27 mouse cellular contexts compared by ENCODE assay signal in the genomic region with DNA sequence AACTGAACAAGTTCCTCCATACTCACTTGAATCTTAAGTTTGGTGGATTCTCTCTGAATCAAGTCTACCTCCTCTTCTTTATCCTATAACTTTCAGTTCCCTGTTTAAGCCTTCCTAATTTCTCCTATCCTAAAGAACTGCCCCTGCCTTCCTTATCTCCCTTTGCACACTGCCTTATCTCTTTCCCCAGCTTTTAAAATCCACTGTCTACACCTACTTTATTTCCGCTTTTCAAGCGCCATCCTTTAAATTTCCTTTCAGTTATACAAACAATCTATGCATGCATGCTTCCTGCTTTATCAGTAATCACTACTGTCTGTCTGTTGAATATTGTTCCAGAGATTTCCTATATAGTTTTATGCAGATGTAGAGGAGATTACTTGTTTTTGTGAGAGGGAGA. TPM values are rescaled to one million over a fixed set of nuclear protein-coding genes. Genes with fewer than 3 reads are reported as not detected.
A peak's percentile ranks its signal among the peaks of the same experiment; 100 is the strongest.
DNase-seq lines count a peak whose midpoint lies in the region; ATAC-seq and TF ChIP-seq lines count a peak whose summit lies in the region.
"Had no signal": no experiment of that assay in that cellular context is flagged by ENCODE, and none has a peak within 500 bp of the region (broad histone marks: within the 10 kb centered on the region; RNA-seq: fewer than 3 reads in every experiment).

No protein-coding gene starts in this region.

- TF ChIP-seq CTCF in MEL (IDR thresholded peaks at IDR 0.05 in 2 of 3, conservative IDR thresholded peaks at IDR 0.05 in 1 of 3; ENCODE audit: control insufficient read depth in 1 of 3, insufficient read depth in 1 of 3, low read depth in 2 of 3, low read length in 3 of 3, poor library complexity in 1 of 3, severe bottlenecking in 1 of 3), result no peak
- no peak for TF ChIP-seq CTCF in layer of hippocampus, adult 2 months (conservative IDR thresholded peaks at IDR 0.05)

- TF ChIP-seq EP300 in MEL (IDR thresholded peaks at IDR 0.05; ENCODE audit: low read depth in 1 of 2, low read length in 2 of 2), result peak; percentile 93 to 97

- no peaks in the 10 kb centered on the region for H3K27me3 ChIP-seq in lung, embryonic 16.5 days (ENCODE audit: control insufficient read depth, insufficient read depth, low read depth, low read length)
- H3K27me3 ChIP-seq in MEL (ENCODE audit: control insufficient read depth in 1 of 2, insufficient read depth in 2 of 2, low read length in 2 of 2), result no peaks in the 10 kb centered on the region
- H3K27me3 ChIP-seq: CH12.LX; forebrain, embryonic 13.5 days; heart, embryonic 12.5 days; hindbrain, embryonic 13.5 days; limb, embryonic 12.5 days had no signal

- TF ChIP-seq RAD21 in MEL (IDR thresholded peaks at IDR 0.05; ENCODE audit: low read depth, low read length), result no peak

- 54% methylated on average over 2 of the region's 2 CpGs for WGBS in lung, embryonic 16.5 days

- 0 out of 2 replicates have a peak, but pooled peaks have one; percentile 36 for ATAC-seq in lung, embryonic 16.5 days (ENCODE audit: low read depth)
- ATAC-seq in common myeloid progenitor, adult 5-6 weeks (replicated peaks; ENCODE audit: low read depth, poor library complexity, severe bottlenecking), result peak; percentile 80
- ATAC-seq: forebrain, embryonic 13.5 days; intestine, postnatal 0 days had no signal

- H3K4me2 ChIP-seq in lung, embryonic 16.5 days (ENCODE audit: low read depth, low read length), result no peak overlapping the region
- H3K4me2 ChIP-seq: forebrain, embryonic 13.5 days; heart, embryonic 12.5 days; hindbrain, embryonic 13.5 days; limb, embryonic 12.5 days had no signal

- H3K79me2 ChIP-seq in MEL (ENCODE audit: control insufficient read depth, insufficient read depth, low read length, poor library complexity), result no peaks in the 10 kb centered on the region

- no peak overlapping the region for H3K27ac ChIP-seq in lung, embryonic 16.5 days (ENCODE audit: low read length)
- H3K27ac ChIP-seq in MEL (ENCODE audit: control insufficient read depth, low read depth, low read length), result peak overlapping the region; percentile 22
- no peak overlapping the region for H3K27ac ChIP-seq in layer of hippocampus, adult 2 months
- H3K27ac ChIP-seq: forebrain, embryonic 13.5 days; hindbrain, embryonic 13.5 days; left cerebral cortex, adult 2 months; limb, embryonic 12.5 days; macrophage had no signal

- no peaks in the 10 kb centered on the region for H3K36me3 ChIP-seq in lung, embryonic 16.5 days (ENCODE audit: control insufficient read depth, insufficient read depth, low read length)
- peaks cover 0 to 13% of the 10 kb centered on the region in 2 experiments; a peak in 2 of 4 replicates for H3K36me3 ChIP-seq in MEL (ENCODE audit: control insufficient read depth in 1 of 2, insufficient read depth in 2 of 2, low read length in 2 of 2)

- H3K4me3 ChIP-seq in lung, embryonic 16.5 days (ENCODE audit: low read length), result no peak overlapping the region
- H3K4me3 ChIP-seq in MEL (ENCODE audit: control insufficient read depth in 1 of 2, insufficient read depth in 1 of 2, low read depth in 2 of 2, low read length in 2 of 2), result no peak overlapping the region
- no peak overlapping the region for H3K4me3 ChIP-seq in layer of hippocampus, adult 2 months
- H3K4me3 ChIP-seq: forebrain, embryonic 13.5 days; heart, embryonic 12.5 days; hindbrain, embryonic 13.5 days; left cerebral cortex, adult 2 months; limb, embryonic 12.5 days had no signal

- no peaks in the 10 kb centered on the region for H3K9me3 ChIP-seq in lung, embryonic 16.5 days (ENCODE audit: control insufficient read depth, low read length)
- no peaks in the 10 kb centered on the region for H3K9me3 ChIP-seq in MEL (replicated peaks; ENCODE audit: insufficient read depth, low read length)
- H3K9me3 ChIP-seq: forebrain, embryonic 13.5 days; heart, embryonic 12.5 days; hindbrain, embryonic 13.5 days; limb, embryonic 12.5 days had no signal

- H3K9ac ChIP-seq in lung, embryonic 16.5 days (ENCODE audit: low read length), result no peak overlapping the region
- H3K9ac ChIP-seq in MEL (ENCODE audit: control insufficient read depth, low read depth, low read length, poor library complexity, severe bottlenecking), result no peak overlapping the region
- H3K9ac ChIP-seq: forebrain, embryonic 13.5 days; heart, embryonic 12.5 days; hindbrain, embryonic 13.5 days; limb, embryonic 12.5 days had no signal

- no peaks in the 10 kb centered on the region for H3K4me1 ChIP-seq in lung, embryonic 16.5 days (replicated peaks; ENCODE audit: control insufficient read depth, insufficient read depth, low read length)
- peaks cover 0 to 12% of the 10 kb centered on the region in 2 experiments; a peak in 2 of 4 replicates for H3K4me1 ChIP-seq in MEL (ENCODE audit: control insufficient read depth in 1 of 2, insufficient read depth in 2 of 2, low read length in 2 of 2)
- H3K4me1 ChIP-seq: forebrain, embryonic 13.5 days; heart, embryonic 12.5 days; hindbrain, embryonic 13.5 days; limb, embryonic 12.5 days had no signal

- TF ChIP-seq POLR2A in MEL (IDR thresholded peaks at IDR 0.05; ENCODE audit: control insufficient read depth in 1 of 2, insufficient read depth in 1 of 2, low read depth in 1 of 2, low read length in 2 of 2, poor library complexity in 1 of 2), result no peak

- no peak for DNase-seq in lung, adult 18-20 months
- peak; percentile 73 for DNase-seq in MEL (ENCODE audit: low read depth, low spot score)
- no peak for DNase-seq in thymus, postnatal 4 days
- DNase-seq in gastrocnemius, adult 8-10 months (ENCODE audit: low spot score in 2 of 2), result no peak
- no peak for DNase-seq in layer of hippocampus, adult 2 months (ENCODE audit: low spot score in 2 of 2)
- DNase-seq: adrenal gland, postnatal 25 days; cerebellum, adult 2 months; cerebellum, postnatal 25 days; gastrocnemius, postnatal 25 days; heart, adult 18-20 months; heart, postnatal 4 days; kidney, adult 9 months; kidney, postnatal 10 days; lung, adult 2 months; midbrain, embryonic 14.5 days; thymus, adult 2 months; thymus, postnatal 36 days had no signal

TF ChIP-seq in MEL, 35 proteins besides CTCF, POLR2A, EP300 and RAD21:
- TF ChIP-seq BHLHE40 (IDR thresholded peaks at IDR 0.05; ENCODE audit: borderline replicate concordance, low read depth, low read length), result 0 out of 2 replicates have a peak, but pooled peaks have one; percentile 31
- no peak for TF ChIP-seq ZC3H11A (IDR thresholded peaks at IDR 0.05; ENCODE audit: low read depth, low read length)
- TF ChIP-seq ZNF384 (IDR thresholded peaks at IDR 0.05; ENCODE audit: low read depth, low read length), result no peak
- TF ChIP-seq SIN3A (IDR thresholded peaks at IDR 0.05; ENCODE audit: low read length), result peak; percentile 30; the same call in 1 of the 2 replicates
- no peak; the same call in 1 of the 2 replicates for TF ChIP-seq MYB (IDR thresholded peaks at IDR 0.05; ENCODE audit: low read depth, low read length)
- TF ChIP-seq KAT2A (conservative IDR thresholded peaks at IDR 0.05; ENCODE audit: low read depth, low read length), result no peak
- TF ChIP-seq UBTF (IDR thresholded peaks at IDR 0.05; ENCODE audit: borderline replicate concordance, insufficient read depth, low read depth, low read length), result no peak
- no peak for TF ChIP-seq MAFK (IDR thresholded peaks at IDR 0.05; ENCODE audit: borderline replicate concordance, low read depth, low read length)
- TF ChIP-seq GATA1 (IDR thresholded peaks at IDR 0.05; ENCODE audit: low read depth, low read length), result peak; percentile 99
- TF ChIP-seq NELFE (IDR thresholded peaks at IDR 0.05; ENCODE audit: low read depth, low read length), result no peak
- peak; percentile 76 for TF ChIP-seq ETS1 (IDR thresholded peaks at IDR 0.05; ENCODE audit: low read depth, low read length)
- no peak for TF ChIP-seq MEF2A (IDR thresholded peaks at IDR 0.05; ENCODE audit: extremely low read depth, insufficient replicate concordance, low read depth, low read length, poor library complexity, severe bottlenecking)
- TF ChIP-seq GABPA (IDR thresholded peaks at IDR 0.05; ENCODE audit: low read depth, low read length), result no peak
- TF ChIP-seq POLR2AphosphoS2 (IDR thresholded peaks at IDR 0.05; ENCODE audit: low read length), result no peak
- TF ChIP-seq ELF1 (IDR thresholded peaks at IDR 0.05; ENCODE audit: low read depth, low read length), result no peak
- peak; percentile 97 for TF ChIP-seq TCF12 (IDR thresholded peaks at IDR 0.05; ENCODE audit: low read depth, low read length)
- TF ChIP-seq HCFC1 (IDR thresholded peaks at IDR 0.05; ENCODE audit: low read depth, low read length), result no peak
- TF ChIP-seq RCOR1 (IDR thresholded peaks at IDR 0.05; ENCODE audit: low read depth, low read length), result peak; percentile 99
- no peak for TF ChIP-seq ZKSCAN1 (IDR thresholded peaks at IDR 0.05; ENCODE audit: low read depth, low read length)
- TF ChIP-seq TAL1 (IDR thresholded peaks at IDR 0.05; ENCODE audit: low read length), result peak; percentile 90
- TF ChIP-seq ZMIZ1 (IDR thresholded peaks at IDR 0.05; ENCODE audit: low read depth, low read length), result no peak
- no peak for TF ChIP-seq CHD2 (IDR thresholded peaks at IDR 0.05; ENCODE audit: low read length)

RNA-seq across cellular contexts. Expression of gene Sept6, which starts 34.9 kb away (rescaled TPM):
- 16.7 and 18.6 TPM in 2 replicates for polyA plus RNA-seq in lung, embryonic 16.5 days (2015; fragmentation: Nextera tagmentation; extraction: Ambion mirVana)
- 16.5 and 23.4 TPM in 2 replicates for total RNA-seq in MEL (2012; rRNA removed)
- polyA plus RNA-seq in MEL (2012; ENCODE audit: insufficient read depth in 1 of 2, insufficient read length in 2 of 2, low read depth in 1 of 2, low replicate concordance in 2 of 2, missing spikeins in 1 of 2), result 10 to 100 TPM in 1 of 2 experiments, not detected in 1; 37.8 TPM
- 66.4 and 77.8 TPM in 2 replicates for total RNA-seq in common myeloid progenitor, adult 5-6 weeks (2017)
- 1 to 10 TPM in 2 of 4 experiments, under 1 TPM in 2; 0.53 to 2.0 (median 0.86) TPM for total RNA-seq in gastrocnemius, adult 8-10 months (2022)
- total RNA-seq in layer of hippocampus, adult 2 months (2021), result 10 to 100 TPM; 50.4 to 51.9 TPM

RNA-seq across cellular contexts. Expression of gene Nkrf, which starts 54.0 kb away (rescaled TPM):
- polyA plus RNA-seq in lung, embryonic 16.5 days (2015; fragmentation: Nextera tagmentation; extraction: Ambion mirVana), result 1.3 and 1.8 TPM in 2 replicates
- total RNA-seq in MEL (2012; rRNA removed), result 9.2 and 9.5 TPM in 2 replicates
- 10 to 100 TPM; 14.1 to 59.3 TPM for polyA plus RNA-seq in MEL (2012; ENCODE audit: insufficient read depth in 1 of 2, insufficient read length in 2 of 2, low read depth in 1 of 2, low replicate concordance in 2 of 2, missing spikeins in 1 of 2)
- 18.5 and 20.6 TPM in 2 replicates for total RNA-seq in common myeloid progenitor, adult 5-6 weeks (2017)
- 1 to 10 TPM; 2.3 to 3.6 (median 2.5) TPM for total RNA-seq in gastrocnemius, adult 8-10 months (2022)
- total RNA-seq in layer of hippocampus, adult 2 months (2021), result 10 to 100 TPM; 29.7 to 32.2 TPM
